Mouse (Mus musculus): ENCODE results near the gene Dnajb13. TPM values are rescaled to one million over a fixed set of nuclear protein-coding genes. Genes with fewer than 3 reads are reported as not detected.

Dnajb13 gene
- polyA plus RNA-seq, 1 experiment from 2014 or later, result 0.50 TPM

DNA sequence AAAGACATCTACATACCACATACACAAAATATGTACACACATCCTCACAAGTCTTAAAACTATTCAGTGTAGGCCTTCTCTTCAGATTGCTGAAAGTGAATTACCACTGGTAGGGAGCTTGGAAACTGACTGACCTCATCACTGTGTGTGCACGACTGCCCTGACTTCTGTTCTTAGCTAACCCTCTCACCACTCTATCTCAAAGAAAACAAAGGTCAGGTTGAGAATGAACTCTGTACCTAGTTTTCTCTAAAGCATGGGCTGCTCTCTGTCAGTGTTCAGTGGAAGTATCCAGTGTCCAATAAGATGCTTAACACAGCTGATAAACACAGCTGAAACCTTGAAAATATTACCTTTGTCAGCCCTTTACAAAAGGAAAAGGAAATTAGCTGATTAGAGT, 29.7 kb upstream of the Dnajb13 start:
- WGBS, result 32% methylated on average over 1 of the region's 1 CpGs
- no peak overlapping the region for H3K4me3 ChIP-seq (ENCODE audit: low read length)

DNA sequence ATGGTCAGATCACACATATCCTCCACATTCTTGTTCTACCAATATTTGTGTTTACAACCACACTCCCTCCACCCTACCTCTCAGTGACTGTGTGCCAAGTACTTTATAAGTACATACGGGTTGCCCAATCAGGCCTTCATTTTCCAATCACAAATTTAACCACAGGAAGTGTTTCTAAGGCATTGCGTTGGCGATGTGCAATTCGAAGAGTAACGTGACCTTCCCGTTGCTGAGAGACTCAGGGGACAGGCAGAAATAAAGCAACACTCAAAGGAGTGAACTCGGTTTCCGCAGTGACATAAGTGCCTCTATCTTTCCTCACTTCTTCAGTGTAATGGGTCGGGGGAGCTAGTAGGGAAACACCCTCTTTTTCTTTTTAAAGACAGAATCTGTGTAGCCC, 24.8 kb upstream of the Dnajb13 start:
- Histone ChIP-seq H3K9ac (ENCODE audit: low read depth, low read length) (no peak overlapping the region), H3K4me1 (ENCODE audit: control insufficient read depth, insufficient read depth, low read length) (peaks cover 4% of the 10 kb centered on the region; the same call in 1 of the 2 replicates), H3K27me3 (replicated peaks; ENCODE audit: control insufficient read depth, insufficient read depth, low read length) (no peaks in the 10 kb centered on the region), H3K27ac (ENCODE audit: low read length) (no peak overlapping the region), H3K4me3 (ENCODE audit: low read length) (no peak overlapping the region), H3K36me3 (ENCODE audit: control insufficient read depth, insufficient read depth, low read length) (peaks cover 12% of the 10 kb centered on the region), H3K4me2 (ENCODE audit: low read depth, low read length) (no peak overlapping the region), H3K9me3 (ENCODE audit: control insufficient read depth, low read length) (no peaks in the 10 kb centered on the region)
- ATAC-seq, result no peak
- 93% methylated on average over 9 of the region's 9 CpGs for WGBS

More for the DNA sequence above, 29.7 kb upstream of the Dnajb13 start:
- Histone ChIP-seq H3K36me3 (ENCODE audit: control insufficient read depth, insufficient read depth, low read length) (peaks cover 8% of the 10 kb centered on the region), H3K4me2 (ENCODE audit: low read depth, low read length) (no peak overlapping the region), H3K4me1 (ENCODE audit: control insufficient read depth, insufficient read depth, low read length) (no peaks in the 10 kb centered on the region; the same call in 1 of the 2 replicates), H3K27me3 (replicated peaks; ENCODE audit: control insufficient read depth, insufficient read depth, low read length) (no peaks in the 10 kb centered on the region), H3K27ac (ENCODE audit: low read length) (peak overlapping the region; percentile 76; the same call in 1 of the 2 replicates), H3K9me3 (ENCODE audit: control insufficient read depth, low read length) (no peaks in the 10 kb centered on the region), H3K9ac (ENCODE audit: low read depth, low read length) (no peak overlapping the region)
- ATAC-seq, result peak; percentile 93

DNA sequence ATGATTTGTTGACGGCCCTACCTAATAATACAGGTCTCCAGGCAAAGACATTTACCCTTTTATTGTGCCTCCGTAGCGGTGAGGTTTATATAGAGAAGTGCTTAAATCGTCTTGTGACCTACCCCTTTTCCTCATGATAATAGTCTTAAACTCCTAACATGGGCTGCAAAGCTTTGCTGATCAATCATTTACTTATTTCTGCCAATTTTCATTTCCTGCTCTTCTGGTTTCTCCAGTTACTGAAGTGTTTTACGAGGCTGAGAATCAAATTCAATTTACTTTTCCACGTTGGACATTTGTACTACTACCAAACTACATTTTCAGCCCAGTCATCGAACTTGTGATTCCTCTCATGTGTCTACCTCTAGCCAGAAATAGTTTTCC, 22.8 kb upstream of the Dnajb13 start:
- H3K4me2 ChIP-seq (ENCODE audit: low read depth, low read length), result peak overlapping the region; percentile 57
- peak overlapping the region; percentile 98 for H3K27ac ChIP-seq (ENCODE audit: low read length)
- peak overlapping the region; percentile 85 for H3K9ac ChIP-seq (ENCODE audit: low read depth, low read length)
- H3K4me1 ChIP-seq (ENCODE audit: control insufficient read depth, insufficient read depth, low read length), result peaks cover 4% of the 10 kb centered on the region; the same call in 1 of the 2 replicates
- H3K9me3 ChIP-seq (ENCODE audit: control insufficient read depth, low read length), result no peaks in the 10 kb centered on the region
- ATAC-seq, result peak; percentile 61
- WGBS, result 18% methylated on average over 7 of the region's 7 CpGs
- H3K27me3 ChIP-seq (replicated peaks; ENCODE audit: control insufficient read depth, insufficient read depth, low read length), result no peaks in the 10 kb centered on the region
- H3K36me3 ChIP-seq (ENCODE audit: control insufficient read depth, insufficient read depth, low read length), result peaks cover 12% of the 10 kb centered on the region
- H3K4me3 ChIP-seq (ENCODE audit: low read length), result peak overlapping the region; percentile 80

DNA sequence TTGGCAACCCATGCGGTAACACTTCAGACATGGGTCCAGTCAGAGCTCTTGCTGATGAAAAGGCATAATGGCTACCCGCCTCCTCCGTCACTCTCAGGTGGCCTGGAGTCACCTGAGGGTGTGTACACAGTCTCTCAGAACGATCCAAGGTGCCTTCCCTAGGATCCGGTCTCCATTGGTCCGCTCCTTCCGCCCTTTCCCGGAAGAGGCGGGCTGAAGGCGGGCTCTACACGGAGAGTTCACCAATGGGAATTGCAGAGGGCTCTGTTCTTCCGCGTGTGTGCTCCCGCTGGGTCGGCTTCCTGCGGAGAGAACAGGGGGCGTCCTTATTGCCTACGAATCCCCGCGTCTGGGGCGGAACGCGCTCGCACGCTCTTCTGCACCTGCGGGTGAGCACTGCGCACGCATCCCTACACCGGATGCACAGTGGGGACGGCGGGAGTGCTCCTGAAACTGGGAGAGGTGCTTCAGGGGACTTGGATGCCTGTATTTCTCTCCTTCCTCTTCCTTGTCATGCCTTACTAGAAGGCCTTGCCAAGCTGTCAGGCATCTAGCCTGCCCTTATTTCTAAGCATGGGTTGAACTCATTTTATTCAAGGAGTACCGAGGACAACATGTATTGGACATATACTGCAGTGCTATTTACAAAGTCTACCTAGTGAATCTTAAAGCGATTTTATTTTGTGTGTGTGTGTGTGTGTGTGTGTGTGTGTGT, 22.2 kb upstream of the Dnajb13 start, which contains the start of gene Coa4:
Coa4 (plus strand) TSS at position 268 of the 715 bp plus-strand sequence.
- WGBS, result under 1% methylated on average over 33 of the region's 33 CpGs

DNA sequence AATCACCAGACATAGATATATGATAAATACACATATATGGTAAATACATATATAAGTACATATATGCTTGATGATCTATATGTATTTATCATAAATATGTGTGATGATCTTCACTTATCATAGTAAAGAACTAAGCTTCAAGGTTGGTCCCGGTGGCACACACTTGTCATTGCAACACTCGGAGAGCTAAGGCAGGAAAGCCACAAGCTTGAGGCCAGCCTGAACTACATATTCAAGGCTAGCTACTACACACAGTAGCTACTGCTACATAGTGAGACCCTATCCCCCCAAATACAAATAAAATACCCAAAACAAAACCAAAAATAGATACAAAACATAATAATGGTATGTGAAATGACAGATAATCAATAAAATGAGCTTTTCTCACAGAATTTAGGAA, 21.1 kb upstream of the Dnajb13 start:
- no peaks in the 10 kb centered on the region for H3K9me3 ChIP-seq (ENCODE audit: control insufficient read depth, low read length)
- H3K9ac ChIP-seq (ENCODE audit: low read depth, low read length), result no peak overlapping the region
- H3K4me3 ChIP-seq (ENCODE audit: low read length), result no peak overlapping the region
- peaks cover 12% of the 10 kb centered on the region for H3K36me3 ChIP-seq (ENCODE audit: control insufficient read depth, insufficient read depth, low read length)
- no peak overlapping the region for H3K27ac ChIP-seq (ENCODE audit: low read length)
- H3K4me2 ChIP-seq (ENCODE audit: low read depth, low read length), result no peak overlapping the region; the same call in 1 of the 2 replicates
- ATAC-seq, result no peak
- peaks cover 4% of the 10 kb centered on the region; the same call in 1 of the 2 replicates for H3K4me1 ChIP-seq (ENCODE audit: control insufficient read depth, insufficient read depth, low read length)
- H3K27me3 ChIP-seq (replicated peaks; ENCODE audit: control insufficient read depth, insufficient read depth, low read length), result no peaks in the 10 kb centered on the region
- 87% methylated on average over 2 of the region's 2 CpGs for WGBS

More for the DNA sequence above, 22.2 kb upstream of the Dnajb13 start, which contains the start of gene Coa4:
- peak within 1 kb of the TSS; percentile 85 for H3K9ac ChIP-seq (ENCODE audit: low read depth, low read length)
- H3K4me3 ChIP-seq (ENCODE audit: low read length), result peak within 1 kb of the TSS; percentile 80
- peaks cover 12% of the 10 kb centered on the region for H3K36me3 ChIP-seq (ENCODE audit: control insufficient read depth, insufficient read depth, low read length)
- no peaks in the 10 kb centered on the region for H3K9me3 ChIP-seq (ENCODE audit: control insufficient read depth, low read length)
- H3K27me3 ChIP-seq (replicated peaks; ENCODE audit: control insufficient read depth, insufficient read depth, low read length), result no peaks in the 10 kb centered on the region
- peak; percentile 99 for ATAC-seq
- peak within 1 kb of the TSS; percentile 98 for H3K27ac ChIP-seq (ENCODE audit: low read length)
- peak within 1 kb of the TSS; percentile 57 for H3K4me2 ChIP-seq (ENCODE audit: low read depth, low read length)
- peaks cover 4% of the 10 kb centered on the region; the same call in 1 of the 2 replicates for H3K4me1 ChIP-seq (ENCODE audit: control insufficient read depth, insufficient read depth, low read length)

DNA sequence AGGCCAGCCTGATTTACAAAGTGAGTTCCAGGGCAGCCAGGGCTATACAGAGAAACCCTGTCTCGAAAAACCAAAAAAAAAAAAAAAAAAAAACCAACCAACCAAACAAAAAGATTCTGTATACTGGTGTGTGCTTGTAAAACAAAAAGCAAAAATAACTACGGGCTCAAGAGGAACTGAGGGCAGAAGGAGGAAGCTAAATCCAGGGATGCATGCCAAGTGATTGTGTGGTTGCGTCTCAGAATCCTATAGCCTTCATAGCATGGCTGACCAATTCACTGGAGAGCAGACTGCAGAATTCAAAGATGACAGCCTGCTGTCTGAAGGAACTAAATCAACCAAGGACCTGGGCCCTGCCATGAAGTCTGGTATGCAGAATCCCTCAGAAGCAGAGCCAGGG, 19.5 kb upstream of the Dnajb13 start:
- WGBS, result 79% methylated on average over 3 of the region's 3 CpGs
- H3K36me3 ChIP-seq (ENCODE audit: control insufficient read depth, insufficient read depth, low read length), result peaks cover 5% of the 10 kb centered on the region
- H3K27ac ChIP-seq (ENCODE audit: low read length), result no peak overlapping the region
- peaks cover 4% of the 10 kb centered on the region; the same call in 1 of the 2 replicates for H3K4me1 ChIP-seq (ENCODE audit: control insufficient read depth, insufficient read depth, low read length)
- no peaks in the 10 kb centered on the region for H3K27me3 ChIP-seq (replicated peaks; ENCODE audit: control insufficient read depth, insufficient read depth, low read length)
- no peak overlapping the region for H3K4me3 ChIP-seq (ENCODE audit: low read length)
- H3K9ac ChIP-seq (ENCODE audit: low read depth, low read length), result no peak overlapping the region
- no peak overlapping the region for H3K4me2 ChIP-seq (ENCODE audit: low read depth, low read length)
- no peaks in the 10 kb centered on the region for H3K9me3 ChIP-seq (ENCODE audit: control insufficient read depth, low read length)
- no peak for ATAC-seq

DNA sequence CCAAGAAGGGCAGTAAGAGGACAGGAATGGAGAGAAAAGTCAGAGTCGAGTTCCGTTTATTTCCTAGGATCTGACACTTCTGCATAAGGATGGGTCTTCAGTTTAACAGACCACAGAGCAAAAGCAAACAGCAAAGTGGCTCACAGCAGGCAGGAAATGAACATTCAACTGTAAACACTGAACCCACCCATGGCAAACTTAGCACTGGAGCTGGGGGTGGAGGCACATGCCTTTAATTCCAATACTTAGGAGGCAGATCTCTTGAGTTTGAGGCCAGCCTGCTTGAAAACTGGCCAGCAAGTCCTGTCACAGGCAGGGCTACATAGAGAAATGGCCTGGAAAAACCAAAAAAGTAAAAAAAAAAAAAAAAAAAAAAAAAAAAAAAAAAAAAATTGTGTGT, 18.7 kb upstream of the Dnajb13 start:
- no peaks in the 10 kb centered on the region for H3K9me3 ChIP-seq (ENCODE audit: control insufficient read depth, low read length)
- H3K9ac ChIP-seq (ENCODE audit: low read depth, low read length), result 0 out of 2 replicates have a peak overlapping the region, but pooled peaks have one; percentile 21
- no peak overlapping the region for H3K4me3 ChIP-seq (ENCODE audit: low read length)
- peaks cover 4% of the 10 kb centered on the region; the same call in 1 of the 2 replicates for H3K4me1 ChIP-seq (ENCODE audit: control insufficient read depth, insufficient read depth, low read length)
- no peak overlapping the region for H3K4me2 ChIP-seq (ENCODE audit: low read depth, low read length)
- no peaks in the 10 kb centered on the region for H3K27me3 ChIP-seq (replicated peaks; ENCODE audit: control insufficient read depth, insufficient read depth, low read length)
- 30% methylated on average over 2 of the region's 2 CpGs for WGBS
- no peak for ATAC-seq
- no peaks in the 10 kb centered on the region for H3K36me3 ChIP-seq (ENCODE audit: control insufficient read depth, insufficient read depth, low read length)
- 0 out of 2 replicates have a peak overlapping the region, but pooled peaks have one; percentile 0 for H3K27ac ChIP-seq (ENCODE audit: low read length)

DNA sequence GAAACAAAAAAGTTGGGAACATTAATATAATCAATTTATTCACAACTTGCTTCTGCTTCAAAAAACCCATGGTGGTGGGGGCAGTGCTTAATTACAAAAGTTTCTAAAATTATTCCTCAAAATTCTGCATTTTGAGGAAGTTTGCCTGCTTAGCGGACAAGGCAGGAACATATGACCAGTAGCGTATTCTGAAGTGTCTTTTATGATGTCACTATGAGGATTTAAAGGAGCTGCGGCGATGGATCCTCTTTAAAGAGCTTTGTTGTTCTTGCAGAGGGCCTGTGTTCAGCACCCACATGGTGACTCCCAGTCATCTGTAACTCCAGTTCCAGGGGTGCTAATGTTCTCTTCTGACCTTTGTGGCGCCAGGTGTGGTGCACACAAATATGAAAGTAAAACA, 16.0 kb upstream of the Dnajb13 start:
- Histone ChIP-seq H3K27ac (ENCODE audit: low read length) (no peak overlapping the region), H3K36me3 (ENCODE audit: control insufficient read depth, insufficient read depth, low read length) (no peaks in the 10 kb centered on the region), H3K9ac (ENCODE audit: low read depth, low read length) (no peak overlapping the region), H3K27me3 (replicated peaks; ENCODE audit: control insufficient read depth, insufficient read depth, low read length) (no peaks in the 10 kb centered on the region), H3K4me1 (ENCODE audit: control insufficient read depth, insufficient read depth, low read length) (no peaks in the 10 kb centered on the region; the same call in 1 of the 2 replicates), H3K4me2 (ENCODE audit: low read depth, low read length) (no peak overlapping the region), H3K4me3 (ENCODE audit: low read length) (no peak overlapping the region), H3K9me3 (ENCODE audit: control insufficient read depth, low read length) (no peaks in the 10 kb centered on the region)
- WGBS, result 89% methylated on average over 5 of the region's 5 CpGs
- ATAC-seq, result no peak

DNA sequence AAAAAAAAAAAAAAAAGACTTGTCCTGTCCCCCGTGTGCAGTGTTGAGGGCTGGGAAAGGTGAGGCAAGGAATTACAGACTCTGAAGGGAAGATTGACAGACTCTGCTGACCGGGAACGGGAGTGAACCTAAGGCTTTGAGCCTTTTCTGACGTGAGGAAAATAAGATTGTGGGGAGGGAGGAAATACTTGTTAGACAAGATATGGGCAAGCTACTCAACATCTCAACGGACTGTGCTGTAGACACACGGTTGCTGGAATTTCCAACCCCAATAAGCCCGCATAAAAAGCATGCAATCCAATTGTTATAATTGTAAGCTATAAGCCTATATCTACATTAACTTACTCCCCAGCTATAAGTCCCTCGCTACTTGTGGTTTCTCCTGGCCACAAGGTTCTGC, 9.9 kb upstream of the Dnajb13 start:
- no peak overlapping the region for H3K4me3 ChIP-seq (ENCODE audit: low read length)
- H3K4me1 ChIP-seq (ENCODE audit: control insufficient read depth, insufficient read depth, low read length), result no peaks in the 10 kb centered on the region
- no peak overlapping the region for H3K27ac ChIP-seq (ENCODE audit: low read length)
- no peak overlapping the region for H3K4me2 ChIP-seq (ENCODE audit: low read depth, low read length)
- H3K36me3 ChIP-seq (ENCODE audit: control insufficient read depth, insufficient read depth, low read length), result no peaks in the 10 kb centered on the region
- no peak overlapping the region for H3K9ac ChIP-seq (ENCODE audit: low read depth, low read length)
- WGBS, result 56% methylated on average over 8 of the region's 8 CpGs
- ATAC-seq, result no peak
- no peaks in the 10 kb centered on the region for H3K27me3 ChIP-seq (replicated peaks; ENCODE audit: control insufficient read depth, insufficient read depth, low read length)
- H3K9me3 ChIP-seq (ENCODE audit: control insufficient read depth, low read length), result no peaks in the 10 kb centered on the region
